Mouse (Mus musculus) hindbrain, postnatal 0 days (tissue): ENCODE measurements around the gene Olfr1250. TPM values are rescaled to one million over a fixed set of nuclear protein-coding genes. Genes with fewer than 3 reads are reported as not detected.
"Not testable (repeated sequence)": the region's sequence is repeated elsewhere in the genome, so short reads cannot be mapped to it uniquely, and the experiment has no call there.

ENCODE experiments used
- ATAC-seq: fragments of 200-750 bp; cut with Nextera tagmentation; 2 replicates; pipeline ENCODE4 v1.8.0; 2017; ENCODE audit warnings: mild to moderate bottlenecking, moderate TSS enrichment, moderate library complexity
- DNase-seq: peaks from one replicate; pipeline ENCODE4 v3.0.0-alpha.2; 2015; ENCODE audit warnings: low spot score
- H3K27ac ChIP-seq: fragments of 300-500 bp; sonication (generic); 2 replicates; pipeline ENCODE4 v1.5.1; 2014; ENCODE audit warnings: mild to moderate bottlenecking
- H3K27me3 ChIP-seq: fragments of 300-500 bp; sonication (generic); 2 replicates; pipeline ENCODE4 v1.6.1; 2014; ENCODE audit warnings: low read length, mixed read lengths; ENCODE audit not compliant: insufficient read depth
- H3K36me3 ChIP-seq: fragments of 300-500 bp; sonication (generic); 2 replicates; pipeline ENCODE4 v1.6.1; 2014; ENCODE audit warnings: low read length, mixed read lengths; ENCODE audit not compliant: insufficient read depth
- H3K4me1 ChIP-seq: fragments of 300-500 bp; sonication (generic); 2 replicates; pipeline ENCODE4 v1.6.1; 2014; ENCODE audit warnings: antibody characterized with exemption, low read length, mixed read lengths; ENCODE audit not compliant: insufficient read depth
- H3K4me2 ChIP-seq: fragments of 300-500 bp; sonication (generic); 2 replicates; pipeline ENCODE4 v1.6.1; 2014; ENCODE audit warnings: low read depth, mild to moderate bottlenecking, low read length, moderate library complexity, mixed read lengths
- H3K4me3 ChIP-seq: fragments of 300-500 bp; sonication (generic); 2 replicates; pipeline ENCODE4 v1.5.1; 2014; ENCODE audit warnings: low read length
- H3K9ac ChIP-seq: fragments of 300-500 bp; sonication (generic); replicated peaks from 2 replicates; pipeline ENCODE4 v1.6.1; 2014; ENCODE audit warnings: mild to moderate bottlenecking, low read length, moderate library complexity, mixed read lengths
- H3K9me3 ChIP-seq: fragments of 300-500 bp; sonication (generic); 2 replicates; pipeline ENCODE4 v1.6.1; 2016; ENCODE audit warnings: low read length, mixed read lengths
- CTCF ChIP-seq: IDR thresholded peaks from 2 replicates; pipeline ENCODE4 v1.5.1; 2016; ENCODE audit warnings: antibody characterized with exemption, control low read depth, low read depth
- WGBS: fragments of 180-500 bp; shearing (Covaris S2); extraction: QIAGEN DNeasy Blood & Tissue Kit; methylation state at CpG from one replicate; pipeline ENCODE4 v1.1.7; 2014; 5-methylcytosine and 5-hydroxymethylcytosine counted together
- polyA plus RNA-seq: library from polyadenylated mRNA; unstranded; fragments of >200 nt; fragmentation: Nextera tagmentation; extraction: Ambion mirVana; gene quantifications from 2 replicates; pipeline ENCODE4 v1.2.1, GENCODE M21; 2015
- total RNA-seq: library from RNA; depleted of rRNA; stranded (reverse); fragments of >200 nt; gene quantifications from 2 replicates; pipeline ENCODE4 v1.2.3, GENCODE M21; 2014; rRNA removed

Gene Olfr1250
- not detected in 2 replicates for total RNA-seq
- not detected in 2 replicates for polyA plus RNA-seq

GRCm38 (mm10) chr2:89661367-89661766 lies at the start of gene Olfr1250:
Gene Olfr1250 (minus strand): TSS chr2:89661467.
- DNase-seq (no peak), ATAC-seq (no peak)
- H3K9ac ChIP-seq: no peak within 1 kb of the TSS

DNA sequence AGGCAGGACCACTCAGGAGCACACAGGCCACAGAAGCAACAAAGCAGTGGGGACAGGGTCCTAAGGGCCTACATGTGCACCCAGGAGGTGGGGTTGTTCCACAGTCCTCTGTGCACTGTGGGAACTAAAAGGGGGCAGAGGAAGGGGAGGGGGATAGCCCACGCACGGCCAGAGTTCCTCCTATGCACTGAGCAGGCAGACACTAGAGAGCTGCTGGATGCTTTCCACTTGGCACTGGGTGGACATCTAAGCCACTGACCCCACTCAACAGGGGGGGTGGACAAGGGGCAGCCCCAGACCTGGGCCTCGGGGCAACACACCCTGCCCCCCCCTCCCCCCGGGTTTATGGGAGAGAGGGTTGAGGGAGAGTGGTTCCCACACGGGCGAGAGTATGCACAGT lies 30.7 kb upstream of the Olfr1250 start:
- DNase-seq (no peak), ATAC-seq (no peak)
- Histone ChIP-seq H3K4me2 (no peak overlapping the region), H3K9ac (no peak overlapping the region), H3K4me1 (no peaks in the 10 kb centered on the region), H3K9me3 (no peaks in the 10 kb centered on the region), H3K27me3 (no peaks in the 10 kb centered on the region), H3K36me3 (no peaks in the 10 kb centered on the region), H3K27ac (no peak overlapping the region), H3K4me3 (no peak overlapping the region)
- 83% methylated on average over 6 of the region's 6 CpGs for whole genome bisulfite sequencing
- no peak for TF ChIP-seq CTCF

More at GRCm38 (mm10) chr2:89661367-89661766, at the start of gene Olfr1250:
- H3K36me3 ChIP-seq: no peaks in the 10 kb centered on the region
- no peak within 1 kb of the TSS for H3K27ac ChIP-seq
- no peaks in the 10 kb centered on the region for H3K27me3 ChIP-seq
- H3K4me3 ChIP-seq: no peak within 1 kb of the TSS
- no peak for TF ChIP-seq CTCF
- no peaks in the 10 kb centered on the region for H3K9me3 ChIP-seq
- no peak within 1 kb of the TSS for H3K4me2 ChIP-seq
- H3K4me1 ChIP-seq: no peaks in the 10 kb centered on the region

GRCm38 (mm10) chr2:89671836-89672235 lies 10.6 kb upstream of the Olfr1250 start, which contains the start of gene Olfr1251:
Gene Olfr1251 (minus strand): TSS chr2:89671936.
- DNase-seq: no peak
- ATAC-seq: no peak

DNA sequence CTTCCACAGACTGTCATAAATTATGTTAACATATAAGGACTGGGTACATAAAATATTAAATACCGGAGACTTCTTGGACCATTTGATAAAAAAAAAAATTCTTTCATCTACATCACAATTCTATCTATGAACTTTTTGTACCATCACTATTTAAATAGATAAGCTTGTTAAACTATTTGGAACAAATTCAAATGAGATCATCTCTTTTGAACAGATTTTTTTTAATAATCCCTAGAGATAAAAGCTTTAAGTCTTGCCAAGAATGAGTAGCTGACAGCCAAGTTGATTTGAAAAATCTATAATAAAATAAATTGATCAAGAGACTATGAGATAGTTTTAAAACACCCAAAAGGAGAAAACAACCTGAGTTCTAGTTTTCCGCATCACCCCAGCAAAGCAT lies 26.4 kb downstream of the Olfr1250 start, which contains the start of gene Olfr1249:
Gene Olfr1249 (minus strand): TSS at position 101 of the 400 bp plus-strand sequence.
- no peaks in the 10 kb centered on the region for H3K9me3 ChIP-seq
- no peaks in the 10 kb centered on the region for H3K4me1 ChIP-seq
- no peaks in the 10 kb centered on the region for H3K27me3 ChIP-seq
- WGBS: 94% methylated on average over 2 of the region's 2 CpGs
- H3K9ac ChIP-seq: no peak within 1 kb of the TSS
- no peaks in the 10 kb centered on the region for H3K36me3 ChIP-seq
- no peak within 1 kb of the TSS for H3K27ac ChIP-seq
- H3K4me2 ChIP-seq: no peak within 1 kb of the TSS
- TF ChIP-seq CTCF: no peak
- no peak for ATAC-seq
- H3K4me3 ChIP-seq: no peak within 1 kb of the TSS
- DNase-seq: no peak

More at GRCm38 (mm10) chr2:89671836-89672235, 10.6 kb upstream of the Olfr1250 start, which contains the start of gene Olfr1251:
- Histone ChIP-seq H3K4me2 (no peak within 1 kb of the TSS), H3K36me3 (no peaks in the 10 kb centered on the region), H3K4me1 (no peaks in the 10 kb centered on the region), H3K4me3 (no peak within 1 kb of the TSS), H3K27ac (no peak within 1 kb of the TSS), H3K9ac (no peak within 1 kb of the TSS), H3K27me3 (no peaks in the 10 kb centered on the region), H3K9me3 (no peaks in the 10 kb centered on the region)
- TF ChIP-seq CTCF: no peak

DNA sequence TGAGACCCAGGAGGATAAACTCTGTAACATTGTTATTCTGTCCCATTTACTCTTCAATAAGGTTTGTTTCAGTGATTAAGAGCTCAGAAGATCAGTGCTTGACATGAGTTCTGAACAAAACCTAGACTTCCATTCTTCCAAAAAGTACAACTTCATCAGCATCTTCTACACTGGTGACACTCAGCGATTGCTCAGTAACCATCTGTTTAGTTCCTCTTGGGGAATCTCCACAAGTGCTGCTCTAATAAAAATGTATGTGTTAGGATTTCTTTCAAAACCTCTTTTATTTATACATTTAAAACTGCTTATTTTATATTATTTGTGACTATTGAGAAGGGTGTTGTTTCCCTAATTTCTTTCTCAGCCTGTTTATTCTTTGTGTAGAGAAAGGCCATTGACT lies 43.1 kb downstream of the Olfr1250 start, which contains the start of gene Olfr1248:
Gene Olfr1248 (minus strand): TSS at position 101 of the 400 bp plus-strand sequence.
- H3K9me3 ChIP-seq, H3K36me3 ChIP-seq, H3K4me1 ChIP-seq, ATAC-seq, H3K4me2 ChIP-seq, DNase-seq, H3K4me3 ChIP-seq, H3K27me3 ChIP-seq, H3K9ac ChIP-seq, H3K27ac ChIP-seq: not testable (repeated sequence)
- WGBS: 89% methylated on average over 1 of the region's 1 CpGs

DNA sequence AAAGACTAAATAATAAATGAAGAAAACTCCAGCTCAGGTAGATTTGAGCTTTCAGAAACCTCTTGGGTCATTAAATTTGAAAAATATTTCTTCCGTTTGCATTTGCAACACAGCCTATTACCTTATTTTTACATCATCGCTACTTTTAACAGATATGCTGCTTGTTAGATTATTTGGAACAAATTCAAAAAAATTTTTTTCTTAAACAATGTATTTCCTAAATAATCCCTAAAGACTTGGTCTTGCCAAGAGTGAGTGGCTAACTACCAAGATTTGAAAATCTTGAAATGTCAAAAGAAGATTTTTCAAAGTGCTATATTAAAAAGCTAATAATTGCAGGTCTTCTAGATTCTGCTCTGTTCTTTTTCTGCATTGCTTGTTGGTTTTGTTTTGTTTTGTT lies 47.2 kb downstream of the Olfr1250 start, which contains the start of gene Olfr1247:
Gene Olfr1247 (minus strand): TSS at position 101 of the 400 bp plus-strand sequence.
- Histone ChIP-seq H3K4me2 (no peak within 1 kb of the TSS), H3K9me3 (no peaks in the 10 kb centered on the region), H3K36me3 (no peaks in the 10 kb centered on the region), H3K27me3 (no peaks in the 10 kb centered on the region), H3K9ac (no peak within 1 kb of the TSS), H3K4me3 (no peak within 1 kb of the TSS), H3K27ac (no peak within 1 kb of the TSS), H3K4me1 (no peaks in the 10 kb centered on the region)
- ATAC-seq (no peak), DNase-seq (no peak)
- 91% methylated on average over 2 of the region's 2 CpGs for WGBS
- no peak for TF ChIP-seq CTCF

Other genes with a start within 250 kb of the Olfr1250 start
- gene Olfr1239, start 241.1 kb downstream of the Olfr1250 start, total RNA-seq: not detected in 2 replicates
- gene Olfr1239, start 241.1 kb downstream of the Olfr1250 start, polyA plus RNA-seq: not detected in 2 replicates
- gene Olfr1240, start 218.5 kb downstream of the Olfr1250 start, total RNA-seq: not detected in 2 replicates
- not detected in 2 replicates for gene Olfr1240, start 218.5 kb downstream of the Olfr1250 start, polyA plus RNA-seq
- gene Olfr1241, start 174.3 kb downstream of the Olfr1250 start, total RNA-seq: not detected in 2 replicates
- not detected in 2 replicates for gene Olfr1241, start 174.3 kb downstream of the Olfr1250 start, polyA plus RNA-seq
- not detected in 2 replicates for gene Olfr1242, start 163.1 kb downstream of the Olfr1250 start, total RNA-seq
- gene Olfr1242, start 163.1 kb downstream of the Olfr1250 start, polyA plus RNA-seq: not detected in 2 replicates
- not detected in 2 replicates for gene Olfr1243, start 130.0 kb downstream of the Olfr1250 start, total RNA-seq
- gene Olfr1243, start 130.0 kb downstream of the Olfr1250 start, polyA plus RNA-seq: not detected in 2 replicates
- gene Olfr1245, start 83.0 kb downstream of the Olfr1250 start, total RNA-seq: not detected in 2 replicates
- not detected in 2 replicates for gene Olfr1245, start 83.0 kb downstream of the Olfr1250 start, polyA plus RNA-seq
- gene Olfr1246, start 68.3 kb downstream of the Olfr1250 start, total RNA-seq: not detected in 2 replicates
- not detected in 2 replicates for gene Olfr1246, start 68.3 kb downstream of the Olfr1250 start, polyA plus RNA-seq
- gene Olfr1247, start 47.3 kb downstream of the Olfr1250 start, total RNA-seq: not detected in 2 replicates
- gene Olfr1247, start 47.3 kb downstream of the Olfr1250 start, polyA plus RNA-seq: not detected in 2 replicates
- gene Olfr1248, start 43.2 kb downstream of the Olfr1250 start, total RNA-seq: not detected in 2 replicates
- not detected in 2 replicates for gene Olfr1248, start 43.2 kb downstream of the Olfr1250 start, polyA plus RNA-seq
- not detected in 2 replicates for gene Olfr1249, start 26.5 kb downstream of the Olfr1250 start, total RNA-seq
- not detected in 2 replicates for gene Olfr1249, start 26.5 kb downstream of the Olfr1250 start, polyA plus RNA-seq
- gene Olfr1251, start 10.5 kb upstream of the Olfr1250 start, total RNA-seq: not detected in 2 replicates
- gene Olfr1251, start 10.5 kb upstream of the Olfr1250 start, polyA plus RNA-seq: not detected in 2 replicates
- not detected in 2 replicates for gene Olfr1252, start 63.5 kb upstream of the Olfr1250 start, total RNA-seq
- gene Olfr1252, start 63.5 kb upstream of the Olfr1250 start, polyA plus RNA-seq: not detected in 2 replicates
- not detected in 2 replicates for gene Olfr1253, start 95.6 kb upstream of the Olfr1250 start, total RNA-seq
- gene Olfr1253, start 95.6 kb upstream of the Olfr1250 start, polyA plus RNA-seq: not detected in 2 replicates
- gene Olfr1254, start 132.2 kb upstream of the Olfr1250 start, total RNA-seq: not detected in 2 replicates
- not detected in 2 replicates for gene Olfr1254, start 132.2 kb upstream of the Olfr1250 start, polyA plus RNA-seq
- gene Olfr1255, start 150.6 kb upstream of the Olfr1250 start, total RNA-seq: not detected in 2 replicates
- gene Olfr1255, start 150.6 kb upstream of the Olfr1250 start, polyA plus RNA-seq: not detected in 2 replicates
- gene Olfr1256, start 180.1 kb upstream of the Olfr1250 start, total RNA-seq: 0.05 TPM in 1 of 2 replicates, not detected in the other
- gene Olfr1256, start 180.1 kb upstream of the Olfr1250 start, polyA plus RNA-seq: not detected in 2 replicates
- 0.37 TPM in 1 of 2 replicates, not detected in the other for gene Olfr48, start 186.7 kb upstream of the Olfr1250 start, total RNA-seq
- gene Olfr48, start 186.7 kb upstream of the Olfr1250 start, polyA plus RNA-seq: 0.15 and 0.30 TPM in 2 replicates
- not detected in 2 replicates for gene Olfr1257, start 217.0 kb upstream of the Olfr1250 start, total RNA-seq
- gene Olfr1257, start 217.0 kb upstream of the Olfr1250 start, polyA plus RNA-seq: not detected in 2 replicates